Mouse (Mus musculus): ENCODE data around the gene Atf6. TPM values are rescaled to one million over a fixed set of nuclear protein-coding genes. Genes with fewer than 3 reads are reported as not detected.

Gene Atf6
- polyA plus RNA-seq, 1 experiment from 2014 or later = 7.6 TPM

DNA sequence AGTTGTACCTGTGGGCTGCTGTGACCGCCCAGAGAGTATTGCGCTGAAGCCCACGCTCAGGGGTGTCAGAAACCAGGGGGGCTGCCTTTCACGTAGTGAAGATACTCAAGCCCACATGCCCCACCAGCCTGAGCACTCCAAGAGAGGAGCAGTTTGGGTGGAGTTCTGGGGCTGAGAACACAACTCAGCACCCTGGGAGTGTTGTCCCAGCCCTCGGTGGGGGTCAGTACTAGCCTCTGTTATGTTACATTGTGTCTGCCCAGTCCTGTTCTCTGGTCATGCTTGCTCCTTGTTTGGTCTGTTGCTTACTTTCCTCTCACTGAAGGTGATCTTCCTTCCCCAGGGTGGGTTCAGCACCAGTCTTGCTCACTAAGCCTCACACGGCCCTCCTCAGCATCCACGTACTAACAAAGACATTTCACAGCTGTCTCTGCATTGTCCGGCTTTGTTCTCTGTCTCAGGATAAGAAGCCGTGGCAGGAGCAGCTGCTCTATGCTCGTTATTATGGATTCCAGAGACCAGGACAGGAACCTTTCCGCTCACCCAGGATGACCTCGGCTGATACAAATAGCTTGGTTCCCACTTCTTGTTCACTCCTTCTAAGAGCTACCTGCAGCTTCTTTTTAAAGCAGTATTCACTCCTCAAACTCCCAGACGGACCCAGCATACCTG lies 209.8 kb downstream of the Atf6 start:
- ATAC-seq (ENCODE audit: insufficient number of reproducible peaks, low FRiP score, low TSS enrichment, low read depth) (no peak), DNase-seq (ENCODE audit: low spot score) (no peak)
- 68% methylated on average over 13 of the region's 13 CpGs for WGBS
- Histone ChIP-seq H3K4me3 (ENCODE audit: low read depth, low read length) (no peak overlapping the region), H3K9ac (ENCODE audit: low read length) (no peak overlapping the region), H3K27me3 (ENCODE audit: control insufficient read depth, insufficient read depth, low read length) (no peaks in the 10 kb centered on the region), H3K4me2 (ENCODE audit: low read depth, severe bottlenecking) (no peak overlapping the region), H3K27ac (replicated peaks; ENCODE audit: low read depth, low read length) (no peak overlapping the region), H3K36me3 (ENCODE audit: control insufficient read depth, insufficient read depth, low read length) (no peaks in the 10 kb centered on the region; the same call in 1 of the 2 replicates), H3K4me1 (ENCODE audit: control insufficient read depth, insufficient read depth, low read length) (0 out of 2 replicates have a peak, but pooled peaks cover 4% of the 10 kb centered on the region), H3K9me3 (ENCODE audit: control insufficient read depth, low read length) (no peaks in the 10 kb centered on the region)

DNA sequence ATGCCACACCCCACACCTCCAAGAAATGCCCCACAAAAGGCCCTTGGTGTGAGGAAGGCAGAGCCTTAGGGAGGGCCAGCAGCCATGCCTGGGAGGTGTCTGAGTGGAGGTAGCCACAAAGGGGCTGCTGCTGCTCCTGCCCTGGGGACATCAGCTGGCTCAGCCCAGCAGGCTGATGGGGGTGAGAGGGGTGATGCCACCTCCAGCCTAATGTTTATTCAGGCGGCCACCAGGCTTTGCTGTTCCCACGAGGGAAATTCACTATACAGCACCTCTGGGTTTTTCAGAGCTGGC lies 210.4 kb downstream of the Atf6 start:
- WGBS = 44% methylated on average over 2 of the region's 2 CpGs
- Histone ChIP-seq H3K27ac (replicated peaks; ENCODE audit: low read depth, low read length) (no peak overlapping the region), H3K4me2 (ENCODE audit: low read depth, severe bottlenecking) (no peak overlapping the region), H3K4me1 (ENCODE audit: control insufficient read depth, insufficient read depth, low read length) (0 out of 2 replicates have a peak, but pooled peaks cover 4% of the 10 kb centered on the region), H3K9me3 (ENCODE audit: control insufficient read depth, low read length) (no peaks in the 10 kb centered on the region), H3K9ac (ENCODE audit: low read length) (no peak overlapping the region), H3K36me3 (ENCODE audit: control insufficient read depth, insufficient read depth, low read length) (no peaks in the 10 kb centered on the region; the same call in 1 of the 2 replicates), H3K27me3 (ENCODE audit: control insufficient read depth, insufficient read depth, low read length) (no peaks in the 10 kb centered on the region), H3K4me3 (ENCODE audit: low read depth, low read length) (no peak overlapping the region)
- no peak for DNase-seq (ENCODE audit: low spot score)
- ATAC-seq (ENCODE audit: insufficient number of reproducible peaks, low FRiP score, low TSS enrichment, low read depth) = peak; percentile 19; the same call in 1 of the 2 replicates

DNA sequence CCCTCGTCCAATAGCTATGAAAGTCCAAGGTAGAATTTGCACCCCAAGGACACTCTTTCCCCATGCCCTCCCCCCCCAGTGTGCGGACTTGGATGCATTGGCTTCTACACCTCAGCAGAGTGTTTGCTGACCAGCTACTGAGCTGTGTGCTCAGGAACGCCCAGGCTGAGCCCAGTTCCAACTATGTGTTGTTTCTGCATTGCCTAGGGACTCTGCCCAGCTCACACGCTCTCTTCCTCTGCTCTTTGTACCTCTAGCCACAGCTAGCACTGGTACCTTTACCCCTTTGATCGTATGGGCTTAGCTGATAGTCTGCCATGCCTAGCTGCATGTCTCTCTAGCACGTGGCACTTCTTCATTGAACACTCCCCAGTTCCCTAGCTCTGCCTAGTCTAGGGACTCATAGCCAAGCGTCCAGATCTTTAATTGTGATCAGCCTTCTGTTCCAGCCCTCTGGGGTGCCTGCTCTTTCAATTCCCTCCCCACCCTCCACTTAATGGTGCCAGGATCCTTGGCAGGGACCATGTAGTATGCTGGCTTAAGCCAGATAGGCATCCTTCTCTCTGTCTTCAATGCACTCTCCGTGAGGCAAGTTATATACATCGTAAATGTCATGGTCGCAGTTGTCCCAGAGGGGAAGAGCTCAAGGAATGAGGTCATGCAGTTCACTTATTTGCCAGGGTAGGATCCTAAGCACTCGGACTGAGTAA lies 210.9 kb downstream of the Atf6 start:
- no peaks in the 10 kb centered on the region for H3K27me3 ChIP-seq (ENCODE audit: control insufficient read depth, insufficient read depth, low read length)
- WGBS = 66% methylated on average over 11 of the region's 11 CpGs
- DNase-seq (ENCODE audit: low spot score) (no peak), ATAC-seq (ENCODE audit: insufficient number of reproducible peaks, low FRiP score, low TSS enrichment, low read depth) (no peak)
- no peak overlapping the region for H3K4me2 ChIP-seq (ENCODE audit: low read depth, severe bottlenecking)
- no peaks in the 10 kb centered on the region for H3K36me3 ChIP-seq (ENCODE audit: control insufficient read depth, insufficient read depth, low read length)
- H3K27ac ChIP-seq (replicated peaks; ENCODE audit: low read depth, low read length) = no peak overlapping the region
- H3K4me1 ChIP-seq (ENCODE audit: control insufficient read depth, insufficient read depth, low read length) = 0 out of 2 replicates have a peak, but pooled peaks cover 4% of the 10 kb centered on the region
- no peak overlapping the region for H3K9ac ChIP-seq (ENCODE audit: low read length)
- no peak overlapping the region for H3K4me3 ChIP-seq (ENCODE audit: low read depth, low read length)
- no peaks in the 10 kb centered on the region for H3K9me3 ChIP-seq (ENCODE audit: control insufficient read depth, low read length)

DNA sequence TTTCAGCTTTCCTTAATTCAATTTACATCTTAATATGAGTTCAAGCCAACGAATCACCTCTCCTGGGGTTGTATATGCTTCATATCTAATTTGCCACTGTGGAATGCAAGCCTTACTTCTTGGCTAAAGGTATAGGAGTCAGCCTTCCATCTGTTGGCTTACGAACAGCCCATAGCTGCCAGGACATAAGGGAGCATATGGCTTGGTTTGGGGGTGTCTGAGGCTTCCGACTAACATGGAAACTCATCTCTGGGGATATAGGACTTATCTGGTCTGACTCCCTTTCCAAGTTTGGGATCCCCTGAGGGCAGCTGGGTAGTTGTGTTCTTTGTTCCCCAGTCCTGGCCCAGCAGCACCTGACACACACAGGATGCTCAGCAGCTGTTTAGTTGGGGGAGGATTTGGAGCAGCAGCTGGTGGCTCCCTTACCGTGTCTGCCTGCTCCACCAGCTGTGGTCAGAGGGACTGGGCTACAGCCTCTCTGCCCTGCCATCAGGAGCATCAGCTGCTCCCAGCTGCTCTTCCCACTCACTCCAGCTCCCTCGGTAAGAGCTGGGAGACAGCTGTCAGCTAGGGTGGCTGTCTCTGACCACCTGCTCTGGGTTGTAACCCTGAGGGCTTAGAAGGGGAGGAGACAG lies 212.2 kb downstream of the Atf6 start:
- Histone ChIP-seq H3K27ac (replicated peaks; ENCODE audit: low read depth, low read length) (no peak overlapping the region), H3K36me3 (ENCODE audit: control insufficient read depth, insufficient read depth, low read length) (no peaks in the 10 kb centered on the region; the same call in 1 of the 2 replicates), H3K4me3 (ENCODE audit: low read depth, low read length) (no peak overlapping the region), H3K9me3 (ENCODE audit: control insufficient read depth, low read length) (no peaks in the 10 kb centered on the region), H3K4me2 (ENCODE audit: low read depth, severe bottlenecking) (no peak overlapping the region), H3K9ac (ENCODE audit: low read length) (no peak overlapping the region), H3K27me3 (ENCODE audit: control insufficient read depth, insufficient read depth, low read length) (no peaks in the 10 kb centered on the region), H3K4me1 (ENCODE audit: control insufficient read depth, insufficient read depth, low read length) (0 out of 2 replicates have a peak, but pooled peaks cover 4% of the 10 kb centered on the region)
- ATAC-seq (ENCODE audit: insufficient number of reproducible peaks, low FRiP score, low TSS enrichment, low read depth) = peak; percentile 67; the same call in 1 of the 2 replicates
- DNase-seq (ENCODE audit: low spot score) = no peak
- 67% methylated on average over 5 of the region's 5 CpGs for WGBS

Other genes starting within 250 kb of the Atf6 start
- gene Olfml2b, start 223.2 kb downstream of the Atf6 start, polyA plus RNA-seq (2014; fragmentation: Nextera tagmentation; extraction: Ambion mirVana) = 13.8 and 14.7 TPM in 2 replicates
- 0.72 TPM in 1 of 2 replicates, not detected in the other for gene Gm26620, start 17.3 kb upstream of the Atf6 start, polyA plus RNA-seq (2014; fragmentation: Nextera tagmentation; extraction: Ambion mirVana)
- gene Dusp12, start 17.8 kb upstream of the Atf6 start, polyA plus RNA-seq (2014; fragmentation: Nextera tagmentation; extraction: Ambion mirVana) = 40.8 and 44.9 TPM in 2 replicates
- not detected in 2 replicates for gene Fcrlb, start 45.2 kb upstream of the Atf6 start, polyA plus RNA-seq (2014; fragmentation: Nextera tagmentation; extraction: Ambion mirVana)
- gene Fcrla, start 59.8 kb upstream of the Atf6 start, polyA plus RNA-seq (2014; fragmentation: Nextera tagmentation; extraction: Ambion mirVana) = not detected in 2 replicates
- 0.15 TPM in 1 of 2 replicates, not detected in the other for gene Fcgr2b, start 108.8 kb upstream of the Atf6 start, polyA plus RNA-seq (2014; fragmentation: Nextera tagmentation; extraction: Ambion mirVana)
- gene Fcgr4, start 151.1 kb upstream of the Atf6 start, polyA plus RNA-seq (2014; fragmentation: Nextera tagmentation; extraction: Ambion mirVana) = 0.26 and 0.27 TPM in 2 replicates
- 4.0 and 4.7 TPM in 2 replicates for gene Fcgr3, start 197.2 kb upstream of the Atf6 start, polyA plus RNA-seq (2014; fragmentation: Nextera tagmentation; extraction: Ambion mirVana)
- 0.96 and 1.7 TPM in 2 replicates for gene Cfap126, start 246.1 kb upstream of the Atf6 start, polyA plus RNA-seq (2014; fragmentation: Nextera tagmentation; extraction: Ambion mirVana)

Measured in limb, embryonic 11.5 days (tissue).